Mouse (Mus musculus) liver, embryonic 11.5 days (tissue): ENCODE measurements around the gene Mipep. TPM values are rescaled to one million over a fixed set of nuclear protein-coding genes. Genes with fewer than 3 reads are reported as not detected.

Experiments used
- ATAC-seq: fragments of 200-750 bp; cut with Nextera tagmentation; replicated peaks from 2 replicates; pipeline ENCODE4 v1.8.0; 2017; ENCODE audit warnings: moderate number of reproducible peaks, mild to moderate bottlenecking, moderate TSS enrichment, moderate library complexity; ENCODE audit not compliant: low FRiP score
- DNase-seq: peaks from one replicate; pipeline ENCODE4 v3.0.0-alpha.2; 2017; ENCODE audit warnings: low spot score
- H3K27ac ChIP-seq: fragments of 300-500 bp; sonication (generic); 2 replicates; pipeline ENCODE4 v1.5.1; 2014; ENCODE audit warnings: mild to moderate bottlenecking, low read depth, low read length, control low read depth
- H3K27me3 ChIP-seq: fragments of 300-500 bp; sonication (generic); replicated peaks from 2 replicates; pipeline ENCODE4 v1.6.1; 2014; ENCODE audit warnings: low read length, mixed read lengths; ENCODE audit not compliant: control insufficient read depth, insufficient read depth
- H3K36me3 ChIP-seq: fragments of 300-500 bp; sonication (generic); 2 replicates; pipeline ENCODE4 v1.6.1; 2014; ENCODE audit warnings: mild to moderate bottlenecking, low read length, moderate library complexity, mixed read lengths; ENCODE audit not compliant: control insufficient read depth, insufficient read depth
- H3K4me1 ChIP-seq: fragments of 300-500 bp; sonication (generic); replicated peaks from 2 replicates; pipeline ENCODE4 v1.6.1; 2014; ENCODE audit warnings: low read length, mixed read lengths; ENCODE audit not compliant: control insufficient read depth, insufficient read depth
- H3K4me2 ChIP-seq: fragments of 300-500 bp; sonication (generic); 2 replicates; pipeline ENCODE4 v1.6.1; 2014; ENCODE audit warnings: mild to moderate bottlenecking, control low read depth, moderate library complexity
- H3K4me3 ChIP-seq: fragments of 300-500 bp; sonication (generic); 2 replicates; pipeline ENCODE4 v1.5.1; 2014; ENCODE audit warnings: low read depth, low read length, control low read depth
- H3K9ac ChIP-seq: fragments of 300-500 bp; sonication (generic); 2 replicates; pipeline ENCODE4 v1.6.1; 2014; ENCODE audit warnings: low read depth, low read length, control low read depth
- H3K9me3 ChIP-seq: fragments of 300-500 bp; sonication (generic); 2 replicates; pipeline ENCODE4 v1.6.1; 2016; ENCODE audit warnings: low read length, inconsistent platforms, mixed read lengths; ENCODE audit not compliant: control insufficient read depth
- WGBS: fragments of 180-500 bp; shearing (Covaris S2); extraction: QIAGEN DNeasy Blood & Tissue Kit; methylation state at CpG from one replicate; pipeline ENCODE4 v1.1.7; 2014; 5-methylcytosine and 5-hydroxymethylcytosine counted together
- polyA plus RNA-seq: library from polyadenylated mRNA; unstranded; fragments of >200 nt; fragmentation: Nextera tagmentation; extraction: Ambion mirVana; gene quantifications from 2 replicates; pipeline ENCODE4 v1.2.1, GENCODE M21; 2014

The Mipep gene
- polyA plus RNA-seq, 1 experiment from 2014 or later, result 27.8 TPM

GRCm38 (mm10) chr14:60740507-60740906 lies 43.9 kb upstream of the Mipep start:
- H3K4me1 ChIP-seq, result peaks cover 30% of the 10 kb centered on the region
- DNase-seq (no peak), ATAC-seq (no peak)
- H3K27ac ChIP-seq, result peak overlapping the region; percentile 3; the same call in 1 of the 2 replicates
- no peaks in the 10 kb centered on the region for H3K27me3 ChIP-seq
- no peaks in the 10 kb centered on the region for H3K36me3 ChIP-seq
- WGBS, result 73% methylated on average over 5 of the region's 5 CpGs
- no peak overlapping the region for H3K4me2 ChIP-seq
- no peaks in the 10 kb centered on the region for H3K9me3 ChIP-seq
- H3K9ac ChIP-seq, result no peak overlapping the region
- H3K4me3 ChIP-seq, result no peak overlapping the region

- Histone ChIP-seq H3K27me3 (no peaks in the 10 kb centered on the region), H3K9me3 (no peaks in the 10 kb centered on the region), H3K36me3 (peaks cover under 1% of the 10 kb centered on the region; the same call in 1 of the 2 replicates), H3K9ac (no peak overlapping the region), H3K4me1 (peaks cover 27% of the 10 kb centered on the region), H3K4me2 (no peak overlapping the region), H3K4me3 (no peak overlapping the region), H3K27ac (0 out of 2 replicates have a peak overlapping the region, but pooled peaks have one; percentile 8)
- WGBS, result 69% methylated on average over 8 of the region's 8 CpGs
- ATAC-seq, result no peak
- DNase-seq, result no peak
Measured at GRCm38 (mm10) chr14:60741033-60741432, 43.3 kb upstream of the Mipep start.

GRCm38 (mm10) chr14:60741490-60741981 lies 42.8 kb upstream of the Mipep start:
- Histone ChIP-seq H3K4me3 (no peak overlapping the region), H3K27me3 (no peaks in the 10 kb centered on the region), H3K36me3 (peaks cover 4% of the 10 kb centered on the region; the same call in 1 of the 2 replicates), H3K9me3 (no peaks in the 10 kb centered on the region), H3K4me2 (no peak overlapping the region), H3K4me1 (peaks cover 22% of the 10 kb centered on the region), H3K9ac (no peak overlapping the region), H3K27ac (0 out of 2 replicates have a peak overlapping the region, but pooled peaks have one; percentile 33)
- 59% methylated on average over 6 of the region's 6 CpGs for WGBS
- ATAC-seq (no peak), DNase-seq (no peak)

GRCm38 (mm10) chr14:60743681-60744080 lies 40.7 kb upstream of the Mipep start:
- H3K4me2 ChIP-seq, result no peak overlapping the region
- DNase-seq (no peak), ATAC-seq (no peak)
- no peak overlapping the region for H3K9ac ChIP-seq
- no peak overlapping the region for H3K27ac ChIP-seq
- no peak overlapping the region for H3K4me3 ChIP-seq
- no peaks in the 10 kb centered on the region for H3K9me3 ChIP-seq
- WGBS, result 73% methylated on average over 9 of the region's 9 CpGs
- peaks cover 10% of the 10 kb centered on the region for H3K4me1 ChIP-seq
- peaks cover 10% of the 10 kb centered on the region for H3K36me3 ChIP-seq
- no peaks in the 10 kb centered on the region for H3K27me3 ChIP-seq

- Histone ChIP-seq H3K4me2 (no peak overlapping the region), H3K36me3 (peaks cover 10% of the 10 kb centered on the region), H3K27me3 (no peaks in the 10 kb centered on the region), H3K27ac (no peak overlapping the region), H3K9me3 (no peaks in the 10 kb centered on the region), H3K4me3 (no peak overlapping the region), H3K9ac (no peak overlapping the region), H3K4me1 (peaks cover 7% of the 10 kb centered on the region)
- DNase-seq (no peak), ATAC-seq (no peak)
- 57% methylated on average over 6 of the region's 6 CpGs for WGBS
Measured at GRCm38 (mm10) chr14:60745201-60745600, 39.2 kb upstream of the Mipep start.

GRCm38 (mm10) chr14:60746141-60746540 lies 38.2 kb upstream of the Mipep start:
- Histone ChIP-seq H3K4me1 (peaks cover 7% of the 10 kb centered on the region), H3K27ac (no peak overlapping the region), H3K4me2 (no peak overlapping the region), H3K4me3 (no peak overlapping the region), H3K9ac (no peak overlapping the region), H3K27me3 (no peaks in the 10 kb centered on the region), H3K9me3 (no peaks in the 10 kb centered on the region), H3K36me3 (peaks cover 10% of the 10 kb centered on the region)
- 94% methylated on average over 10 of the region's 10 CpGs for WGBS
- DNase-seq (no peak), ATAC-seq (no peak)

GRCm38 (mm10) chr14:60747154-60747870 lies 37.1 kb upstream of the Mipep start:
- 77% methylated on average over 21 of the region's 21 CpGs for WGBS
- ATAC-seq (no peak), DNase-seq (no peak)
- peaks cover 7% of the 10 kb centered on the region for H3K4me1 ChIP-seq
- no peak overlapping the region for H3K27ac ChIP-seq
- no peak overlapping the region for H3K4me2 ChIP-seq
- peaks cover 10% of the 10 kb centered on the region for H3K36me3 ChIP-seq
- no peaks in the 10 kb centered on the region for H3K27me3 ChIP-seq
- no peak overlapping the region for H3K4me3 ChIP-seq
- H3K9me3 ChIP-seq, result no peaks in the 10 kb centered on the region
- H3K9ac ChIP-seq, result no peak overlapping the region

GRCm38 (mm10) chr14:60749880-60750279 lies 34.5 kb upstream of the Mipep start:
- ATAC-seq (no peak), DNase-seq (no peak)
- no peaks in the 10 kb centered on the region for H3K27me3 ChIP-seq
- no peaks in the 10 kb centered on the region for H3K9me3 ChIP-seq
- H3K4me3 ChIP-seq, result no peak overlapping the region
- no peak overlapping the region for H3K4me2 ChIP-seq
- H3K9ac ChIP-seq, result no peak overlapping the region
- H3K36me3 ChIP-seq, result peaks cover 10% of the 10 kb centered on the region
- H3K27ac ChIP-seq, result no peak overlapping the region
- WGBS, result 83% methylated on average over 12 of the region's 12 CpGs
- peaks cover 6% of the 10 kb centered on the region for H3K4me1 ChIP-seq

- ATAC-seq, result no peak
- Histone ChIP-seq H3K4me3 (no peak overlapping the region), H3K9me3 (no peaks in the 10 kb centered on the region), H3K4me1 (no peaks in the 10 kb centered on the region), H3K36me3 (peaks cover 8% of the 10 kb centered on the region), H3K27me3 (no peaks in the 10 kb centered on the region), H3K9ac (no peak overlapping the region), H3K4me2 (no peak overlapping the region), H3K27ac (no peak overlapping the region)
- DNase-seq, result no peak
- WGBS, result 88% methylated on average over 16 of the region's 16 CpGs
Measured at GRCm38 (mm10) chr14:60751581-60751980, 32.8 kb upstream of the Mipep start.
